Mouse (Mus musculus): ENCODE results near the gene Hipk3. TPM values are rescaled to one million over a fixed set of nuclear protein-coding genes. Genes with fewer than 3 reads are reported as not detected.

The Hipk3 gene
- total RNA-seq, 2 experiments from 2014 or later: 69.4 to 72.5 TPM

DNA sequence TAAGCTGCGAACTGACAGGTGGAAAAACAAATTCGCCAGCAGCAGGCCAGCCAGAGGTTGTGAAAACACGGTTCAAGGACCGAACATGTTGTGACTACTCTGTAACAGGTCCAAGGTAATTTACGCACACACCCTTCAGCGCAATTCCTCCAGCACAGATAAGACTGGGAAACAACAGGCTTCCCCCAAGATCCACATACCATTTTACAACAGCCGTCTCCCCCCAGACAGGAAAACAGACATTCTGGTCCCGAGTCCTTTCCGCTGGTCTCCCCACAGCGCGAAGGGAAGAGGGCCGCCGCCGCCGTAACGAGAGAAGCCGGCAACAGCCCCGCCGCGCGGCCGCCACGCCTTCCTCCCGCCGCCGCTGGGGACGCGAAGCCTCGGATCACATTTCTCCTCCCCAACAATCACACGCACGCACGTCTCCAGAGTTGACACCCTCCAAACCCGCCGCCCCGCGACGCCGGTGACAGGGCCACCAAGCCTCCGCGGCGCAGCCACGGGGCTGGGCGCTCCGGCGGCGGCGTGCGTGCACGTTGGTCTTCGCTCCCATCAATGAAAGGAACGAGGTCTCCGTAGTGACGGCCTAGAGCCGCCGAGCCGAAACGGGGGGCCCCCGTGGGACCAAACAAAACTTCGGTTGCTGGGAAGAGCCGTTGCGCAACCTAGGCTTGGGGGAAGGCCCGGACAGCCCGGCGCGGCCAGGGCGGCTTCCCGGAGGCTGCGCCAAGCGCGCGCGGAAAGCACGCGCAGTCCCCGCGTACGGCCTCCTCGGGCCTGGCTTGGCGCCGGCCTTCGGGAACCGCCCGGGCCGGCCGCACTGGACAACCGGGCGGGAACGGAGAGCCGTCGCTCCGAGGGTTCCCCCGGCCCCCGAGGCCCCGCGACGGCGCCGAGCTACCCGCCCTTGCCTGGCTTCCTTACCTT is 960 bp downstream of the Hipk3 start:
- Histone ChIP-seq H3K4me3 (peak overlapping the region; percentile 91), H3K27ac (peak overlapping the region; percentile 100)
- TF ChIP-seq CTCF (conservative IDR thresholded peaks at IDR 0.05): peak; percentile 67
- DNase-seq (ENCODE audit: low spot score in 2 of 2): peak; percentile 77 to 83

DNA sequence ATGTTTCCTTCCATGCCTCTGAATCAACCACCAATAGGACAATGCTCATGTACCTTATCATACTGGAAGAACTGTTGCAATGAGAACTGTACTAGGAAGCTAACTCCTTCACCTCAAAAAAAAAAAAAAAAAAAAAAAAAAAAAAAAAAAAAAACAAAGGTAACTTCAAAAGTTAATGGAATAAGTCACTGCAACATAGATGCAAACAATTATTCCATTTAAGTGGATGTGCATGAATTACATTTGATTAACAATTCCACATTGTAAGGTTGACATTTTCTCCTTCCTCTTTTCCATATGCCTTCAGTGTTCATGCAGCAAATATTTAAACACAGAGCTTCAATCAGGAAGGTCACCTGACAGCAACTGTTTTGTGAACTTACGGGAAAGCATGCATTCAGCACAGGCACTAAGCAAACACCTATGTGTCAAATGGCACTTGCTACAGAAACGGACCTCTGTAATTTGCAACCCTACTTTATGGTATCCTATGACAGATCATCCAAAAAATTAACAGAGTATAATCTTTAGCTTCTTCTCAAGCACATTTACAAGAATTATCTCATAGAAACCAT is 2.9 kb downstream of the Hipk3 start:
- no peak for DNase-seq (ENCODE audit: low spot score in 2 of 2)
- no peak for TF ChIP-seq CTCF (conservative IDR thresholded peaks at IDR 0.05)
- Histone ChIP-seq H3K4me3 (peak overlapping the region; percentile 91; the same call in 1 of the 2 replicates), H3K27ac (no peak overlapping the region)

DNA sequence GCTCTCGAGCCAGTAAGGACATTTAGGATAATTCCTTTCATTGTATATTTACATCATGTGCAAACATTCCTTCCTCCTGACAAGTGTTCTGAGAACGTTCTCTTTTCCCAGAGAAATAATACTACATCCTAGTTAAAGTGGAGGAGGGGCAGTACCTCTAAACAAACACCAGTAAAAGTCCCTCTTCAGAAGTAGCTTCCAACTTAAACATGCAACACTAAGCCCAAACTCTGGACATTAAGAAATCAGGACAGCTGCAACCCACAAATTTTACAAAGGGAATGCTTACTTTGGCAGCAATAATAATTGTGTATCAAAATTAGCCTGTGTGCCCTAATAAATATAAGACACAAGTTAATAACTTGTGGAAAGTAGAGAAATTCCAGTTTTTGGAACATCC is 3.5 kb downstream of the Hipk3 start:
- Histone ChIP-seq H3K27ac (no peak overlapping the region), H3K4me3 (no peak overlapping the region)
- no peak for TF ChIP-seq CTCF (conservative IDR thresholded peaks at IDR 0.05)
- DNase-seq (ENCODE audit: low spot score in 2 of 2): no peak

DNA sequence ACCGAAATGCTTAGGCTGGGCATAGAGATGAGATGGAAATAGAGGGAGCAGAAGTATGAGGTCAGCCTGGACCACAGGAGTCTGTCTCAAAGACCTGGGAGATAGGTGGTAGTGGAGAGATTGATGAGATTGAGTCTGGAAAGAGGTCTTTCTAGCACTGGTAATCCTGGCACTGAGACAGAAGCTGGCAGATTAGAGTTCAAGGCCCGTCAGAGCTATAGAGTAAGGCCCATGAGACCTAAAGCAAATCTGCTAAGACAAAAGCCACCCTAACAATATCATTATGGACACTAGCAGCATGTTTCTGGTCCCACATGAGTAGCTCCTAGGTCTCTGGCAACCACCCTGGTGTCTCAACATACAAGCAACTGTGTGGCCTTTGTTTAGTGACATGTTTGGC is 4.4 kb downstream of the Hipk3 start:
- H3K4me3 ChIP-seq: no peak overlapping the region
- DNase-seq (ENCODE audit: low spot score in 2 of 2): no peak
- TF ChIP-seq CTCF (conservative IDR thresholded peaks at IDR 0.05): no peak
- H3K27ac ChIP-seq: no peak overlapping the region

DNA sequence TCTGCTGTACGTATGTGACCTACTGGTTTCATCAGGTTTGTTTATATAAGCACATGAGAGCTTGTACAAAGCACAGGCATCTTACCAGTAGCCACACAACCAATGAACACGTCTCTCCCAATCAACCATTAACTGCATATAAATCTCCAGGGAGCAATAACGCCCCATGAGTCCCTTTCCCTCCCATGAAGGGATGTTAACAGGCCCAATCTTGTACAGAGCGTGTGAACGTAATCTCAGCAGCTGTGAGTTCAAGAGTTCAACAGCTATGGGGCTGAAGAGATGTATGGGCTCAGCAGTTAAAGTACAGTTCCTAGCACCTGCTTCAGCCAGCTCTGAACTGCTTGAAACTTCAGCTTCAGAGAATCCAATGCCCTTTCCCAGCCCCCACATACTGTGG is 9.8 kb downstream of the Hipk3 start:
- no peak for TF ChIP-seq CTCF (conservative IDR thresholded peaks at IDR 0.05)
- Histone ChIP-seq H3K27ac (no peak overlapping the region), H3K4me3 (no peak overlapping the region)
- no peak for DNase-seq (ENCODE audit: low spot score in 2 of 2)

DNA sequence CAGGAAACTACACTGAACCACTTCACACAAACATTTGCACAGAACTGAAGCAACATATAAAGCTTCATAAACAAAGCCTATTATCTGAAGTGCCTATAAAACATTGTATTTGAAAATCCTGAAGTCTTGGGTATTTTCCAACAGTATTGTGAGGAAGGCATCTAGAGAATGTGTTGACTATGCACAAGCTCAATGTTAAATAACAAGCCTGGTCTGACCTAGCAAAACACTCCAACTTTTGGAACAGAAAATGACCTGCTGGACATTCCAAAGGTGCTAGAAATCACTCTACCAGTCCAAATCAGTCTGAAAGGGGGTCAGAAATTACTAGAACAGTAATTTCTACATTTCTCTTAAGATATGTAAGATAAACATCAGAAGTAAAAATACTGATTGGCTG is 12.1 kb downstream of the Hipk3 start:
- DNase-seq (ENCODE audit: low spot score in 2 of 2): no peak
- H3K4me3 ChIP-seq: no peak overlapping the region
- no peak for TF ChIP-seq CTCF (conservative IDR thresholded peaks at IDR 0.05)
- no peak overlapping the region for H3K27ac ChIP-seq

DNA sequence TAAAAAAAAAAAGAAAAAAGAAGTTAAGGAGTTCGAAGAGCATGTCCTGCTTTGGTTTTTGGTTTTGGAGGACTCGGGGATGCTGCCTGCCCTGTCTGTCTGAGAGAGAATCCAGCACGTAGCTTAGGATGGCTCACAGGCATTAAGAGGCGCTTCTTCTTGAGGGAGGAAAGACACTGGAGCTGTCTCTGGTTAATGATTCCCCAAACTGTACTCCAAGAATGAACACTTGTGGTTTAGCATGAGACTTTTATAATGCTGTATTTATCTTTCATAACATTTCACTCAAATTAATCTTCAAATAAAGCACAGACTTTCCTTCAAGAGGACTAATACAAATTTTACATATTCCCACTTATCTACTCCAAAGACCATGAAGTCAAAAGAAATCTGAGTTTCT is 15.2 kb downstream of the Hipk3 start:
- no peak overlapping the region for H3K4me3 ChIP-seq
- no peak for TF ChIP-seq CTCF (conservative IDR thresholded peaks at IDR 0.05)
- no peak for DNase-seq (ENCODE audit: low spot score in 2 of 2)
- H3K27ac ChIP-seq: no peak overlapping the region

DNA sequence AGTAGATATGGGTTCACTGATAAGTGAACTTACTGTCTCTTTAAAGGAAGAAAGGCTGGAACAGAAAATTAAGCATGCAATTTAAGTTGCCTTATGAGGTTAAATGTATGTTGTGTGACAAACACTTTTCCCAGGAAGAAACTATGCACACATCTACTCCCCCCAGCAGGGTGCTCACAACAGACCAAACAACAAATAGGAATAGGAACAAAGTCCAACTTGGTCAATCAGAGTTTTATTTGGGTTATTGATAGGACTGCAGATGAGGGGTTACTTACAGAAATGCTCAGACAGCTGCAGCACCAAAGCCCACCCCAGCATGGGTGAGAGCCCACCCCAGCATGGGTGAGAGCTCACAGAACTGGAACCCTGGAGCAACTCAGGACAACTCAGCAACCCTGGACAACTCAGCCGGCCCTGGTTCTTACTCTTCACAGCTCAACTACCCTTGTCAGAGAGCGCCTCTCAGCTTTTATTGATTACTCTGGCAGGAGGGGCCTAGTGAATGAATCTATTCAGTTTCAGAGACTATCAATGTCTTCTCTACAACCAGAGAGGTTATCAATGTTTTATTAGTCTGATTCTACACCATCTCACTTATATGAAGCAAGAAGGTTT is 16.7 kb downstream of the Hipk3 start:
- TF ChIP-seq CTCF (conservative IDR thresholded peaks at IDR 0.05): no peak
- H3K4me3 ChIP-seq: no peak overlapping the region
- DNase-seq (ENCODE audit: low spot score in 2 of 2): no peak
- H3K27ac ChIP-seq: no peak overlapping the region

DNA sequence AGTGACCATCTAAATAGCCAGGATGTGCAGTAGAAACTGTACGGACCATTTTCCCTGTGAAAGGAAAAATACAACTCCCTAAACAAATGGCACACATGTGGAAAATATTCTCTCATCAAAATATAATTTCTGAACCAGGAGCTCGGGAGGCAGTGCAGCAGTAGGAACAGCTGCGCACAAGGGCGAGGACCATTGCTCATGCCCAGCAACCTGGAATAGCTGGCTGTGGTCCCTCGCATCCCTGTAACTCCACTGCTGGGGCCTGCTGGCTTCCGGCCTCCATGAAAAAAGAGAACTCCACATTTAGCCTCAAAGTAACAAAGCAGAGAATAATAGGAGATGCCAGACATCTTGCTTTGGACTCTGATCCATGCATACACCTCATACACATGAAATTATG is 22.2 kb downstream of the Hipk3 start:
- Histone ChIP-seq H3K27ac (peak overlapping the region; percentile 5; the same call in 1 of the 2 replicates), H3K4me3 (no peak overlapping the region)
- DNase-seq (ENCODE audit: low spot score in 2 of 2): no peak
- no peak for TF ChIP-seq CTCF (conservative IDR thresholded peaks at IDR 0.05)

DNA sequence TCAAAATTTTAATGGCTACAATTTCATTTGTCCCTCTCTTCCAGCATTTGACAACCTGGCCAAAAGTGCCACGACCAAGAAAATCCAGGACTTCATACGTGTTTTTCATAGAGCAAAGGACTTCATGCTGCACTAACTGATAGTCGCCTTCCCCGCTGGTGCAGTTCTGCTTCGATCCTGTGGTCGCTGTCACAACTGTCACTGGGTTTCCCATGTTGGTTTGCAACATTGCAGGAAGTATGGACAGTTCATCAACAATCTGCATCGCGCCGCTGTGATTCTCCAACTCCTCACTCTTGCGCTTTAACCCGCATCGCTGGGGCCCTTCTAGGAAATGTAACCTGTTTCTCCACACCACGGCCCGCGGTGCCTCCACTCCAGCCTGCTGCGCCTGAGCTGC is 23.1 kb downstream of the Hipk3 start:
- no peak overlapping the region for H3K4me3 ChIP-seq
- TF ChIP-seq CTCF (conservative IDR thresholded peaks at IDR 0.05): no peak
- H3K27ac ChIP-seq: no peak overlapping the region
- DNase-seq (ENCODE audit: low spot score in 2 of 2): no peak

DNA sequence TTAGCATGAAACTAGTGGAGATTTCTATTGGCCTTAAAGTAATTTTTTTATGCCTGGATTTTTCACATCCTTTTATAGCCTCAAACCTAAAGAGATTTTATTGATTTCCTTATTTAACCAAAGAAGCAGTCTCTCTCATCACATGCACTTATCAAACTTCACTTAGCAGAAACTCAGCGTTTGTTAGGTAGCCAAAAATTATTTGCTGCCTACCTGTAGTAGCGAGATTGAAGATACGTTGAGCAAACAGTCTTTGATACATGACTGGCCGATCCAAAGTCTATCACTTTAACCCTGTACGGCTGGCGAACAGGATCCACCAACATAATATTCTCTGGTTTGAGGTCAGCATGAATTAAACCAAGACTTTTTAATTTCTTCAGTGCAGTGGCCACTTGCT is 23.7 kb downstream of the Hipk3 start:
- no peak for TF ChIP-seq CTCF (conservative IDR thresholded peaks at IDR 0.05)
- H3K4me3 ChIP-seq: no peak overlapping the region
- no peak overlapping the region for H3K27ac ChIP-seq
- no peak for DNase-seq (ENCODE audit: low spot score in 2 of 2)

DNA sequence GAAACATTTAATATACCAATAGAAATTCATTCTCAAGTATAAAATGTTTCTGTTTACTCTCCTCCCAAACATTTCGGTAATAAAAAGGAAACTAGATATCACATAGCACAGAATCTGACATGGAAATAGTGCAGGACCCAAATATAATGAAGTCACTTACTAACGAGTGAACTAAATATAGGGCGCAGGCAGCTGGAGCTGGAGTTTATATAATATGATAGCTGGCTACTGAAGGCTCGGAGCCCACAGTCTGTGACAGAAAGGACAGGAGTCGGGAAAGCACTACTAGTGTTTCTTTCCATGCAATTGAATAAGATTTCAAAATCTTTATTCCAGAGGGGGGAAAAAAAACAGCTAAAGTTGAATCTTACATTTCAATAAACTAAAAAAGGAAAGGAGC is 25.8 kb downstream of the Hipk3 start:
- Histone ChIP-seq H3K27ac (peak overlapping the region; percentile 71), H3K4me3 (no peak overlapping the region)
- TF ChIP-seq CTCF (conservative IDR thresholded peaks at IDR 0.05): no peak
- DNase-seq (ENCODE audit: low spot score in 2 of 2): peak in 1 of 2 experiments; percentile 17

DNA sequence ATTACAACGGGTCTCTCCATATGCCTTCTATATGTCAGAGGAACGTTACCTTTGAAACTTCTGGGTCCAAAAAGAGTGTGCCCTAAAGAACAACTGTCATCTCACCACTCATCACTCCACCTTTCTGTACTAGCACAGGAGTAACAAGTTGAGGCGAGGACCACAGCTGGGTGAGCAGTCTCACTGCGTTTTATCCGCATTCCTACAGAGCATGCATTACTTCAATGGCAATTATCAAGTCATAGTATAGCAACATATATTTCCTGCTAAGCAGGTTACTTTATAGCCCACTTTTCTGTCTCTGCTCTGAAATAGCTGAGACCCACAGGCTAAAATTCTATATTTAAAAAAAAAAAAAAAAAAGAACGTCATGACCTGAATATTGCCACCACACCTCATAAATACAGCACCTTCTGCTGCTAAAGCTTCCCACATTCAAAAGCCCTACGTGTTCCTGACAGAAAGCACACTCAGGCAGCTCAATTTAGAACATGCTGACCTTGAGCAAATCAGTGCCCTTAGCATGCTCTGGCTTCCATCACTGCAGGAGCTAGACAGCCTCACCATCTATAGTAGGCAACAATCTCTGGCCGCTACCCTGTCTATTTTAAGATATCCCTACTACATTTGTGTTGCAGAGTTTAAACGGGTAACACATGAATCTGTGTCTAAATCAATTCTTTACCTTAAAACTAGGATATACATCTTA is 27.2 kb downstream of the Hipk3 start:
- Histone ChIP-seq H3K27ac (0 out of 2 replicates have a peak overlapping the region, but pooled peaks have one; percentile 2), H3K4me3 (no peak overlapping the region)
- no peak for TF ChIP-seq CTCF (conservative IDR thresholded peaks at IDR 0.05)
- no peak for DNase-seq (ENCODE audit: low spot score in 2 of 2)
